8 mouse cellular contexts compared by ENCODE assay signal in genomic region chr10:79726090-79726489, GRCm38 (mm10). TPM values are rescaled to one million over a fixed set of nuclear protein-coding genes. Genes with fewer than 3 reads are reported as not detected.
DNase-seq lines count a peak whose midpoint lies in the region; ATAC-seq and TF ChIP-seq lines count a peak whose summit lies in the region.

No protein-coding gene starts in this region.

- no peak overlapping the region for H3K27ac ChIP-seq in cerebellum, adult 2 months (ENCODE audit: insufficient read depth, low read length)
- no peak overlapping the region for H3K27ac ChIP-seq in intestine, embryonic 15.5 days
- H3K27ac ChIP-seq in stomach, postnatal 0 days (replicated peaks), result no peak overlapping the region

- no peak overlapping the region for H3K9ac ChIP-seq in intestine, embryonic 15.5 days
- H3K9ac ChIP-seq in stomach, postnatal 0 days (ENCODE audit: low read length), result no peak overlapping the region

- no peak overlapping the region for H3K4me3 ChIP-seq in cerebellum, adult 2 months (replicated peaks; ENCODE audit: insufficient read depth, low read depth, low read length)
- no peak overlapping the region for H3K4me3 ChIP-seq in intestine, embryonic 15.5 days (replicated peaks)
- H3K4me3 ChIP-seq in lung, adult 2 months (replicated peaks; ENCODE audit: extremely low read depth, low read depth, low read length), result no peak overlapping the region
- H3K4me3 ChIP-seq in stomach, postnatal 0 days (ENCODE audit: low read depth, low read length), result no peak overlapping the region

- ATAC-seq in intestine, embryonic 15.5 days, result peak; percentile 52; the same call in 1 of the 2 replicates
- ATAC-seq in stomach, postnatal 0 days (ENCODE audit: low FRiP score, low TSS enrichment), result no peak

- peak; percentile 49 to 61 for DNase-seq in cerebellum, adult 2 months
- no peak for DNase-seq in cerebellum, adult 11 months
- peak; percentile 42 for DNase-seq in urinary bladder, postnatal 14 days (ENCODE audit: low spot score)
- DNase-seq in urinary bladder, adult 2 months (ENCODE audit: low spot score), result no peak
- DNase-seq in lung, adult 2 months, result peak; percentile 60
- DNase-seq in stomach, postnatal 0 days (ENCODE audit: low spot score), result peak; percentile 70
- no peak for DNase-seq in right cerebral cortex, adult 2 months (ENCODE audit: low spot score in 2 of 2)

- TF ChIP-seq POLR2A in cerebellum, adult 2 months (IDR thresholded peaks at IDR 0.05; ENCODE audit: borderline replicate concordance, insufficient read depth, low read length), result no peak
- no peak for TF ChIP-seq POLR2A in lung, adult 2 months (IDR thresholded peaks at IDR 0.05; ENCODE audit: borderline replicate concordance, extremely low read depth, low read depth, low read length)

- H3K27me3 ChIP-seq in cerebellum, adult 2 months (ENCODE audit: control insufficient read depth, insufficient read depth, low read length), result no peaks in the 10 kb centered on the region
- H3K27me3 ChIP-seq in intestine, embryonic 15.5 days (replicated peaks), result no peaks in the 10 kb centered on the region
- H3K27me3 ChIP-seq in stomach, postnatal 0 days (ENCODE audit: control insufficient read depth, insufficient read depth, low read length), result no peaks in the 10 kb centered on the region

- no peaks in the 10 kb centered on the region for H3K36me3 ChIP-seq in intestine, embryonic 15.5 days
- no peaks in the 10 kb centered on the region for H3K36me3 ChIP-seq in stomach, postnatal 0 days (ENCODE audit: control insufficient read depth, insufficient read depth, low read length)

- WGBS in cerebellum, adult 2 months, result 27% methylated on average over 11 of the region's 11 CpGs
- WGBS in intestine, embryonic 15.5 days, result 43% methylated on average over 11 of the region's 11 CpGs
- 41% methylated on average over 11 of the region's 11 CpGs for WGBS in lung, adult 2 months
- WGBS in stomach, postnatal 0 days, result 37% methylated on average over 11 of the region's 11 CpGs

- H3K9me3 ChIP-seq in intestine, embryonic 15.5 days, result no peaks in the 10 kb centered on the region
- H3K9me3 ChIP-seq in stomach, postnatal 0 days (ENCODE audit: control insufficient read depth, low read length), result no peaks in the 10 kb centered on the region

- TF ChIP-seq CTCF in cerebellum, adult 2 months (IDR thresholded peaks at IDR 0.05; ENCODE audit: borderline replicate concordance, insufficient read depth, low read depth, low read length), result peak; percentile 53
- TF ChIP-seq CTCF in lung, adult 2 months (IDR thresholded peaks at IDR 0.05; ENCODE audit: insufficient read depth, low read length), result peak; percentile 64
- peak; percentile 69 for TF ChIP-seq CTCF in stomach, postnatal 0 days (IDR thresholded peaks at IDR 0.05; ENCODE audit: low read depth)

- no peak for TF ChIP-seq EP300 in stomach, postnatal 0 days (optimal IDR thresholded peaks at IDR 0.05)

- no peak overlapping the region for H3K4me2 ChIP-seq in intestine, embryonic 15.5 days (replicated peaks)
- no peak overlapping the region for H3K4me2 ChIP-seq in stomach, postnatal 0 days (replicated peaks; ENCODE audit: low read depth)

- peaks cover 30% of the 10 kb centered on the region for H3K4me1 ChIP-seq in cerebellum, adult 2 months (ENCODE audit: control insufficient read depth, insufficient read depth, low read length)
- H3K4me1 ChIP-seq in intestine, embryonic 15.5 days (replicated peaks), result no peaks in the 10 kb centered on the region
- peaks cover 5% of the 10 kb centered on the region; the same call in 1 of the 2 replicates for H3K4me1 ChIP-seq in lung, adult 2 months (ENCODE audit: control insufficient read depth, insufficient read depth, low read length)
- no peaks in the 10 kb centered on the region for H3K4me1 ChIP-seq in stomach, postnatal 0 days (replicated peaks; ENCODE audit: control insufficient read depth, insufficient read depth)

RNA-seq across cellular contexts. Expression of gene Hcn2, which starts 9.7 kb away (rescaled TPM):
- 227 and 270 TPM in 2 replicates for polyA plus RNA-seq in cerebellum, adult 2 months (2012; rRNA removed)
- polyA plus RNA-seq in urinary bladder, adult 2 months (2012; rRNA removed), result 0.96 and 1.5 TPM in 2 replicates
- 0.18 and 0.23 TPM in 2 replicates for polyA plus RNA-seq in intestine, embryonic 15.5 days (2015; fragmentation: Nextera tagmentation; extraction: Ambion mirVana)
- 3.0 and 3.9 TPM in 2 replicates for polyA plus RNA-seq in lung, adult 2 months (2012; rRNA removed)
- polyA plus RNA-seq in stomach, postnatal 0 days (2015; fragmentation: Nextera tagmentation; extraction: Ambion mirVana), result 0.28 and 0.38 TPM in 2 replicates

RNA-seq across cellular contexts. Expression of gene Polrmt, which starts 20.3 kb away (rescaled TPM):
- polyA plus RNA-seq in cerebellum, adult 2 months (2012; rRNA removed), result 74.7 and 80.4 TPM in 2 replicates
- 28.5 and 31.7 TPM in 2 replicates for polyA plus RNA-seq in urinary bladder, adult 2 months (2012; rRNA removed)
- 37.8 and 45.5 TPM in 2 replicates for polyA plus RNA-seq in intestine, embryonic 15.5 days (2015; fragmentation: Nextera tagmentation; extraction: Ambion mirVana)
- 42.0 and 46.2 TPM in 2 replicates for polyA plus RNA-seq in lung, adult 2 months (2012; rRNA removed)
- 16.5 and 20.6 TPM in 2 replicates for polyA plus RNA-seq in stomach, postnatal 0 days (2015; fragmentation: Nextera tagmentation; extraction: Ambion mirVana)

RNA-seq across cellular contexts. Expression of gene Bsg, which starts 21.8 kb away (rescaled TPM):
- 1,261 and 1,264 TPM in 2 replicates for polyA plus RNA-seq in cerebellum, adult 2 months (2012; rRNA removed)
- 614 and 631 TPM in 2 replicates for polyA plus RNA-seq in urinary bladder, adult 2 months (2012; rRNA removed)
- 1,119 and 1,131 TPM in 2 replicates for polyA plus RNA-seq in intestine, embryonic 15.5 days (2015; fragmentation: Nextera tagmentation; extraction: Ambion mirVana)
- polyA plus RNA-seq in lung, adult 2 months (2012; rRNA removed), result 684 and 692 TPM in 2 replicates
- 1,012 and 1,042 TPM in 2 replicates for polyA plus RNA-seq in stomach, postnatal 0 days (2015; fragmentation: Nextera tagmentation; extraction: Ambion mirVana)

RNA-seq across cellular contexts. Expression of gene Fgf22, which starts 28.8 kb away (rescaled TPM):
- polyA plus RNA-seq in cerebellum, adult 2 months (2012; rRNA removed), result 10.6 and 11.1 TPM in 2 replicates
- polyA plus RNA-seq in urinary bladder, adult 2 months (2012; rRNA removed), result 0.04 and 0.06 TPM in 2 replicates
- polyA plus RNA-seq in intestine, embryonic 15.5 days (2015; fragmentation: Nextera tagmentation; extraction: Ambion mirVana), result 0.09 and 0.28 TPM in 2 replicates
- polyA plus RNA-seq in lung, adult 2 months (2012; rRNA removed), result 0.10 and 1.0 TPM in 2 replicates
- polyA plus RNA-seq in stomach, postnatal 0 days (2015; fragmentation: Nextera tagmentation; extraction: Ambion mirVana), result 13.5 and 14.9 TPM in 2 replicates

RNA-seq across cellular contexts. Expression of gene Gzmm, which starts 37.3 kb away (rescaled TPM):
- polyA plus RNA-seq in cerebellum, adult 2 months (2012; rRNA removed), result 2.3 and 2.8 TPM in 2 replicates
- polyA plus RNA-seq in urinary bladder, adult 2 months (2012; rRNA removed), result 1.1 and 1.4 TPM in 2 replicates
- 0.52 and 0.76 TPM in 2 replicates for polyA plus RNA-seq in intestine, embryonic 15.5 days (2015; fragmentation: Nextera tagmentation; extraction: Ambion mirVana)
- 1.5 and 1.6 TPM in 2 replicates for polyA plus RNA-seq in lung, adult 2 months (2012; rRNA removed)
- polyA plus RNA-seq in stomach, postnatal 0 days (2015; fragmentation: Nextera tagmentation; extraction: Ambion mirVana), result 0.62 and 0.83 TPM in 2 replicates

Comparison
In these comparisons a context has a peak if more than half of its experiments do, and no peak if none do; other contexts are left out.
1. DNase-seq: peak in cerebellum, adult 2 months (2 of 2), urinary bladder, postnatal 14 days (single experiment), lung, adult 2 months (single experiment) and stomach, postnatal 0 days (single experiment); none in cerebellum, adult 11 months (single experiment), urinary bladder, adult 2 months (single experiment) and right cerebral cortex, adult 2 months (0 of 2).
2. RNA of gene Hcn2, which starts 9.7 kb away (polyA plus RNA-seq): 227 to 270 TPM in cerebellum, adult 2 months; 3.0 to 3.9 TPM in lung, adult 2 months, 0.96 to 1.5 TPM in urinary bladder, adult 2 months, 0.28 to 0.38 TPM in stomach, postnatal 0 days and 0.18 to 0.23 TPM in intestine, embryonic 15.5 days; every median in the first group is over 10 times any median in the second.
3. Peak in every context shown above with its lines, with median percentiles within 50 percentile points of each other: CTCF ChIP-seq.